Mouse (Mus musculus) limb, embryonic 11.5 days (tissue): ENCODE measurements around the gene Rab36. TPM values are rescaled to one million over a fixed set of nuclear protein-coding genes. Genes with fewer than 3 reads are reported as not detected.

Experiments used
- polyA plus RNA-seq: library from polyadenylated mRNA; unstranded; fragments of >200 nt; fragmentation: Nextera tagmentation; extraction: Ambion mirVana; gene quantifications from 2 replicates; pipeline ENCODE4 v1.2.1, GENCODE M21; 2014

Gene Rab36
- polyA plus RNA-seq, 1 experiment from 2014 or later: 12.8 TPM

Other genes starting within 250 kb of the Rab36 start
- gene Gnaz, start 69.9 kb upstream of the Rab36 start, polyA plus RNA-seq: 2.5 and 3.1 TPM in 2 replicates
- gene Rsph14, start 4.5 kb upstream of the Rab36 start, polyA plus RNA-seq: not detected in 2 replicates
- gene Bcr, start 23.5 kb downstream of the Rab36 start, polyA plus RNA-seq: 7.5 and 11.4 TPM in 2 replicates
- 23.4 and 24.4 TPM in 2 replicates for gene Specc1l, start 175.0 kb downstream of the Rab36 start, polyA plus RNA-seq